Comparison of ENCODE assay signal across 28 mouse cellular contexts in the genomic region with DNA sequence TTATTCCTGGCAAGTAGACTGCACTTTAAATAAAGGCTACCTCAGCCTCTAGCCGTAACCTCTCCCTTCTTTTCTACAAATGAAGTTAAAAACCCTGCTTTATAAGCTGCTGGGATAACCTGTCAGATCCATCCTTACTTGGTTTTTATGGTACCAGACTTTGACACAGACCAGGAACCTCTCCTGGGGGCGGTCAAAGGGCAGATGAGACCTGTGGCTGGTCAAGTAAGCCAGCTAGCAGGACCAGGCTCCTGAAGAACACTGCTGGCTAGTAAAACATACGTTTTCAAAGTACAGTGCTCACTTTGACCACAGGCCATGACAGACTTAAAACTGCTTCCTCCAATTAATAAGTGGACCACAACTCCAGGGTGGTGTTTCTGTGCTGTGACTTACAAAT. TPM values are rescaled to one million over a fixed set of nuclear protein-coding genes. Genes with fewer than 3 reads are reported as not detected.
"Had no signal": no experiment of that assay in that cellular context is flagged by ENCODE, and none has a peak within 500 bp of the region (broad histone marks: within the 10 kb centered on the region; RNA-seq: fewer than 3 reads in every experiment).

No protein-coding gene starts in this region.

- H3K27ac ChIP-seq: gastrocnemius, adult 2 months; heart, embryonic 10.5 days; hindbrain, embryonic 10.5 days; hindbrain, embryonic 12.5 days; hindbrain, embryonic 14.5 days; intestine, embryonic 15.5 days; kidney, postnatal 0 days; layer of hippocampus, adult 2 months; left cerebral cortex, adult 2 months; limb, embryonic 10.5 days; limb, embryonic 12.5 days; liver, embryonic 13.5 days; liver, embryonic 15.5 days had no signal

- H3K4me3 ChIP-seq: gastrocnemius, adult 2 months; heart, embryonic 10.5 days; heart, embryonic 12.5 days; hindbrain, embryonic 10.5 days; hindbrain, embryonic 12.5 days; intestine, embryonic 15.5 days; layer of hippocampus, adult 2 months; left cerebral cortex, adult 2 months; limb, embryonic 10.5 days; limb, embryonic 12.5 days; liver, embryonic 13.5 days; liver, embryonic 15.5 days had no signal

- H3K9me3 ChIP-seq: heart, embryonic 10.5 days; heart, embryonic 12.5 days; hindbrain, embryonic 10.5 days; hindbrain, embryonic 12.5 days; intestine, embryonic 15.5 days; limb, embryonic 10.5 days; limb, embryonic 12.5 days; liver, embryonic 13.5 days; liver, embryonic 15.5 days had no signal

- ATAC-seq: hindbrain, embryonic 16.5 days; inflammation-experienced regulatory T-cells, adult 6 months; intestine, embryonic 15.5 days; intestine, postnatal 0 days; liver, postnatal 0 days had no signal

- H3K4me1 ChIP-seq: heart, embryonic 10.5 days; heart, embryonic 12.5 days; hindbrain, embryonic 10.5 days; hindbrain, embryonic 12.5 days; intestine, embryonic 15.5 days; limb, embryonic 10.5 days; limb, embryonic 12.5 days; liver, embryonic 15.5 days had no signal

- H3K4me2 ChIP-seq: heart, embryonic 12.5 days; hindbrain, embryonic 12.5 days; hindbrain, embryonic 14.5 days; intestine, embryonic 15.5 days; limb, embryonic 12.5 days; liver, embryonic 11.5 days; liver, embryonic 13.5 days; liver, embryonic 15.5 days had no signal

- H3K27me3 ChIP-seq: heart, embryonic 12.5 days; hindbrain, embryonic 12.5 days; intestine, embryonic 15.5 days; limb, embryonic 12.5 days; liver, embryonic 13.5 days; liver, embryonic 15.5 days had no signal

- H3K9ac ChIP-seq: heart, embryonic 12.5 days; hindbrain, embryonic 12.5 days; hindbrain, embryonic 14.5 days; intestine, embryonic 15.5 days; limb, embryonic 12.5 days; liver, embryonic 13.5 days; liver, embryonic 15.5 days; liver, postnatal 0 days had no signal

- DNase-seq: gastrocnemius, adult 2 months; gastrocnemius, postnatal 10 days; gastrocnemius, postnatal 25 days; heart, adult 18-20 months; heart, postnatal 10 days; heart, postnatal 4 days; liver; liver, embryonic 13.5 days; liver, postnatal 0 days had no signal

RNA-seq across cellular contexts. Expression of a gene that starts 48.8 kb away (rescaled TPM):
- total RNA-seq: granulocyte monocyte progenitor cell, adult 5-6 weeks; heart, adult 18-20 months; heart, adult 8-10 months; heart, postnatal 10 days; heart, postnatal 25 days had no signal
- polyA plus RNA-seq: inflammation-experienced regulatory T-cells, adult 6 months; liver, postnatal 0 days had no signal

RNA-seq across cellular contexts. Expression of a gene that starts 54.1 kb away (rescaled TPM):
- total RNA-seq: granulocyte monocyte progenitor cell, adult 5-6 weeks had no signal
